Mouse (Mus musculus): ENCODE data around the gene Gfm2. TPM values are rescaled to one million over a fixed set of nuclear protein-coding genes. Genes with fewer than 3 reads are reported as not detected.
A peak's percentile ranks its signal among the peaks of the same experiment; 100 is the strongest.
"Not testable (repeated sequence)": the region's sequence is repeated elsewhere in the genome, so short reads cannot be mapped to it uniquely, and the experiment has no call there.

Gfm2 gene
- 25.9 and 26.9 TPM in 2 replicates for polyA plus RNA-seq (2015; fragmentation: Nextera tagmentation; extraction: Ambion mirVana)

DNA sequence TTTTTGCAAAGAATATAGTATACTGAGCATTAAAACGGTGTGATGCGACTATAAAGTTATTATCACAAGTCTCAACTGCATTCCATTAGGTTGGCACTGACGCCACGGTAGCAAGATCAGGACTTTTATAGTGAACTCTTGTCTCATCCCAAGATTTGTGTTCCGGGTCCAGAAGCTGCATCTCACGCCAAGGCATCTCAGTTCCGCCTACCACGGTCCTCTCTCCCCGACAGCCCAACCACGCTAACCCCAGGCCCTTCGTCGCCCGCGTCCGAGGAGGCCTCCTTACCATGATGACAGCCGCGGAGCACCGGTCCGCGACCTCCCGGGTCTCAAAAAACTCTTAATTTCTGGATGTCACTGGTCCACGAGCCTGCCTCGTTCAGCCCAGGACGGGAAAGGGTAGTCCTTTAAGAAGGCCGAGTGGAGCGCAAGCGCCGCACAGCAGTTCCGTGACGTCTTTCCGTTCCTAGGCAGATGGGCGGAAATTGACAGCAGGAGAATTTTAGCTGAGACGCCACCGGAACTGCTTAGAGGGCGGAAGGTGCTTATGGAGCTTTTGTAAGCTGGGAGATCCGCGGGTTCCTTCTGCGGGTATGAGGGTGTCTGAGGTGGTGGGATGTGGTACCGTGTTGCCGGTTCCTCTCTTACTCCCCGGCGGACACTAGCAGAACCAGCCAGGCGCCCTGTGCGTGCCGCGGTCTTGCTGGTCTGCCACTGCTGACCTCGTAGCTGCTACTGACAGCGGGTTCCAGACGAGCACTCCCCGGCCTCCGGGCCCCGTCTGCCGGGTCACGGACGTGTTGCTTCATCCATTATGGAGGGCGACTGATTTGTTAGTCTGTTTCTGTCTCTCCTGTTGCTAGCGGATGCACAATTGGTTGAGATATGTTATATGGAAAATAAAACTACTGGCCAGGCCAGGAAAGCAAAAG lies at the start of gene Gfm2, which contains the start of gene Nsa2:
TSS of gene Gfm2 (plus strand) at position 472 of the 935 bp plus-strand sequence.
TSS of gene Nsa2 (minus strand) at position 472 of the 935 bp plus-strand sequence.
- Histone ChIP-seq H3K9ac (peak within 1 kb of the TSS; percentile 87), H3K4me2 (peak within 1 kb of the TSS; percentile 47), H3K36me3 (peaks cover 17% of the 10 kb centered on the region), H3K27me3 (no peaks in the 10 kb centered on the region), H3K9me3 (no peaks in the 10 kb centered on the region), H3K4me1 (peaks cover 7% of the 10 kb centered on the region; the same call in 1 of the 2 replicates), H3K27ac (peak within 1 kb of the TSS; percentile 88), H3K4me3 (peak within 1 kb of the TSS; percentile 92)
- under 1% methylated on average over 57 of the region's 57 CpGs for WGBS
- peak; percentile 94 for ATAC-seq (ENCODE audit: insufficient number of reproducible peaks, low FRiP score, low TSS enrichment, low read depth)

- H3K4me3 ChIP-seq, result no peak overlapping the region
- H3K36me3 ChIP-seq, result no peaks in the 10 kb centered on the region
- no peak overlapping the region for H3K9ac ChIP-seq
- WGBS, result 87% methylated on average over 3 of the region's 3 CpGs
- H3K4me2 ChIP-seq, result no peak overlapping the region
- no peak for ATAC-seq (ENCODE audit: insufficient number of reproducible peaks, low FRiP score, low TSS enrichment, low read depth)
- no peaks in the 10 kb centered on the region for H3K9me3 ChIP-seq
- no peaks in the 10 kb centered on the region for H3K27me3 ChIP-seq
- H3K27ac ChIP-seq, result no peak overlapping the region
- no peaks in the 10 kb centered on the region for H3K4me1 ChIP-seq
Measured at GRCm38 (mm10) chr13:97088183-97088582, 49.6 kb upstream of the Gfm2 start.

DNA sequence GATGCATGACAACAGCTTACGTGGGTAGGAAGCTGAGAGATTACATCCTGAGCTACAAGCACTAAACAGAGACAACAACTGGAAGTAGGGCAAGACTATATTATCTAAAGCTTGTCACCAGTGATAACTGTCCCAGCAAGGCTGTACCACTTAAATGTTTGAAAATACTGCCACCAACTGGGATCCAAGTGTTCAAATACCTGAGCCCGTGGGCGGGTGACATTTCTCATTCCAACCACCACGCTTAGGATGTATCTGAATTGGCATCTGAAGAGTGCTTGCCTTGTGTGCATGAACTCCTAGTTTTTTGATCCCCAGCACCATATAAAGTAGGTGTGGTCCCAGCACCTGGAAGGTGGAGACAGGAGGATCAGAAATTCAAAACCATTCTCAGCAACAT lies 42.0 kb upstream of the Gfm2 start:
- H3K27ac ChIP-seq, result no peak overlapping the region
- no peak overlapping the region for H3K9ac ChIP-seq
- H3K36me3 ChIP-seq, result no peaks in the 10 kb centered on the region
- no peaks in the 10 kb centered on the region for H3K9me3 ChIP-seq
- ATAC-seq (ENCODE audit: insufficient number of reproducible peaks, low FRiP score, low TSS enrichment, low read depth), result no peak
- no peak overlapping the region for H3K4me3 ChIP-seq
- WGBS, result 85% methylated on average over 4 of the region's 4 CpGs
- H3K4me1 ChIP-seq, result no peaks in the 10 kb centered on the region
- no peaks in the 10 kb centered on the region for H3K27me3 ChIP-seq
- H3K4me2 ChIP-seq, result no peak overlapping the region

DNA sequence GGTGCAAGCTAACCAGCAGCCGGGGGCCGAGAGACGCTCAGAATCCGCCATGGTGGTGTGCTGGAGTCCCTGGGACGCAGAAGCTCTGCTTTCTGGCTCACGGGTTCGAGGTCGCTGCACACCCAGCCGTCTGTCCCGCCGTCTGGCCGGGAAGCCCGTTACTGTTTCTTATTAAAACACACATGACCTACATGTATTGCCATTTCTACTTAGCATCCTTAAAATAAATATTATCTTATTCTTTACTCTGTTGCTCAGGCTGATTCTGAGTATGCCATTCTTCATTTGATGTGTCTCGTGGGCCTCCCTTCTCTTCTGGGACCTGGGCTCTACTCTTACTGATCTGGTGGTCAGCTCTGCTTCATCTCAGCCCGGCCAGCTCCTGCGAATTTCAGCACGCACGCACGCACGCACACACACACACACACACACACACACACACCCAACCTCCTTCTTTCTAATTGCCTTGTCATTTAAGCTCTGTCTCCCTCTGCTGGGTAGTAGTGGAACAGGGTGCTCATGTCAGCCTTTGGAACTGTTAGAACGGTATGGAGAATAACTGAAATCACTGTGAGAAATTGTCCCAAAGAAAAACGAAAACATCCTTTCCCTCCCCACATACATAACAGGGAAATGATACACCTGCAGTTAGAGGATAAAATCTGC lies 38.4 kb upstream of the Gfm2 start, which contains the start of gene Gm6169:
TSS of gene Gm6169 (minus strand) at position 51 of the 666 bp plus-strand sequence.
- Histone ChIP-seq H3K27ac (no peak within 1 kb of the TSS), H3K4me1 (no peaks in the 10 kb centered on the region), H3K27me3 (no peaks in the 10 kb centered on the region), H3K36me3 (no peaks in the 10 kb centered on the region), H3K9me3 (no peaks in the 10 kb centered on the region), H3K9ac (no peak within 1 kb of the TSS), H3K4me3 (no peak within 1 kb of the TSS), H3K4me2 (no peak within 1 kb of the TSS)
- ATAC-seq (ENCODE audit: insufficient number of reproducible peaks, low FRiP score, low TSS enrichment, low read depth), result no peak
- WGBS, result 79% methylated on average over 22 of the region's 22 CpGs

- H3K9ac ChIP-seq, result no peak overlapping the region
- H3K4me1 ChIP-seq, result no peaks in the 10 kb centered on the region
- H3K36me3 ChIP-seq, result no peaks in the 10 kb centered on the region
- no peak overlapping the region for H3K4me3 ChIP-seq
- H3K4me2 ChIP-seq, result no peak overlapping the region
- no peak overlapping the region for H3K27ac ChIP-seq
- no peak for ATAC-seq (ENCODE audit: insufficient number of reproducible peaks, low FRiP score, low TSS enrichment, low read depth)
- WGBS, result 74% methylated on average over 7 of the region's 7 CpGs
- H3K27me3 ChIP-seq, result no peaks in the 10 kb centered on the region
- H3K9me3 ChIP-seq, result no peaks in the 10 kb centered on the region
Measured at GRCm38 (mm10) chr13:97104996-97105395, 32.7 kb upstream of the Gfm2 start.

DNA sequence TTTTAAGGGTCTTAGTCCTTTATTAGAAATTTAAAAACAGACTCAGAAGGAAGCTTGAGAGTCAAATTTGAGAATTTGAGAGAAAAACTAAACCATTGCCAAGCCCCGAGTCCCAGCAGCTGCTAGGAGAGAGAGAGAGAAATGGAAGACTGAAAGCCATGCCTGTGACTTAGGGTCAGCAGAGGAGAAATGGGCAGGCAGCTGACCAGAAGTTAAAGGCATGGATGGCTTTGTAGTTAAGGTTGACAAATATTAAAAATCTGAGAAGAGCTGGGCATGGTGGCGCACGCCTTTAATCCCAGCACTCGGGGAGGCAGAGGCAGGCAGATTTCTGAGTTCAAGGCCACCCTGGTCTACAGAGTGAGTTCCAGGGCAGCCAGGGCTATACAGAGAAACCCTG lies 30.0 kb upstream of the Gfm2 start:
- not testable (repeated sequence) for H3K27ac ChIP-seq; H3K36me3 ChIP-seq; H3K4me2 ChIP-seq; H3K4me3 ChIP-seq; H3K9ac ChIP-seq; H3K4me1 ChIP-seq; ATAC-seq (ENCODE audit: insufficient number of reproducible peaks, low FRiP score, low TSS enrichment, low read depth); H3K27me3 ChIP-seq; H3K9me3 ChIP-seq
- WGBS, result 94% methylated on average over 4 of the region's 4 CpGs

GRCm38 (mm10) chr13:97109046-97109445 lies 28.7 kb upstream of the Gfm2 start:
- Histone ChIP-seq H3K36me3 (no peaks in the 10 kb centered on the region), H3K4me1 (no peaks in the 10 kb centered on the region), H3K9ac (no peak overlapping the region), H3K9me3 (no peaks in the 10 kb centered on the region), H3K27me3 (no peaks in the 10 kb centered on the region), H3K27ac (no peak overlapping the region), H3K4me3 (no peak overlapping the region), H3K4me2 (no peak overlapping the region)
- WGBS, result 81% methylated on average over 4 of the region's 4 CpGs
- ATAC-seq (ENCODE audit: insufficient number of reproducible peaks, low FRiP score, low TSS enrichment, low read depth), result no peak

GRCm38 (mm10) chr13:97121341-97121740 lies 16.4 kb upstream of the Gfm2 start:
- 57% methylated on average over 3 of the region's 3 CpGs for WGBS

DNA sequence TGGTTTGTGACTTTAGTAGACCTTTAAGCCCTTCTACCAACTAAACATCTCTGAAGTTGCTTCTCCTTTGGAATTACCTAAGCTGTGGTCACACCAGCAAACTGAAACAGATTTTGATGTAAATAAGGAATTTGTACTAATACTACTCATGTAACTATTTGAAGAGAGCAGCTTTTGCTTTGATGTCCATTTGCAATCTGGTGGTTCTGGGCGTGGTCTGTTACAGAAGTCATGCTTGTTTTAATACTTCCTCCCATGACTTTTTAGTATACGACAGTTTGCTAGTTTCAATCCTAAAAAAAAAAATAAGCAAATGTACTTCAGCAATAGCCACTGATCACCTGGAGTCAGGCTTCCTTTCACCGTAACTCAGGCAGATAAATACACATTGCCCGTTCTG lies 8.1 kb upstream of the Gfm2 start:
- peaks cover 20% of the 10 kb centered on the region for H3K36me3 ChIP-seq
- H3K27ac ChIP-seq; H3K27me3 ChIP-seq; ATAC-seq (ENCODE audit: insufficient number of reproducible peaks, low FRiP score, low TSS enrichment, low read depth); H3K9ac ChIP-seq; H3K4me1 ChIP-seq; H3K4me3 ChIP-seq; H3K9me3 ChIP-seq; H3K4me2 ChIP-seq: not testable (repeated sequence)
- 95% methylated on average over 4 of the region's 4 CpGs for WGBS

More at GRCm38 (mm10) chr13:97121341-97121740, 16.4 kb upstream of the Gfm2 start:
- no peaks in the 10 kb centered on the region for H3K36me3 ChIP-seq
- H3K9me3 ChIP-seq, result no peaks in the 10 kb centered on the region
- no peaks in the 10 kb centered on the region for H3K4me1 ChIP-seq
- no peak overlapping the region for H3K9ac ChIP-seq
- H3K27me3 ChIP-seq, result no peaks in the 10 kb centered on the region
- no peak overlapping the region for H3K4me3 ChIP-seq
- H3K4me2 ChIP-seq, result no peak overlapping the region
- no peak for ATAC-seq (ENCODE audit: insufficient number of reproducible peaks, low FRiP score, low TSS enrichment, low read depth)
- H3K27ac ChIP-seq, result no peak overlapping the region

GRCm38 (mm10) chr13:97130413-97130812 lies 7.3 kb upstream of the Gfm2 start:
- H3K4me2 ChIP-seq; H3K27ac ChIP-seq; H3K9me3 ChIP-seq; ATAC-seq (ENCODE audit: insufficient number of reproducible peaks, low FRiP score, low TSS enrichment, low read depth); H3K4me3 ChIP-seq; H3K9ac ChIP-seq; H3K4me1 ChIP-seq; H3K27me3 ChIP-seq: not testable (repeated sequence)
- peaks cover 23% of the 10 kb centered on the region for H3K36me3 ChIP-seq
- no CpG with 5 or more reads among the region's 2 CpGs for WGBS

- peak overlapping the region; percentile 92 for H3K4me3 ChIP-seq
- peak overlapping the region; percentile 87; the same call in 1 of the 2 replicates for H3K9ac ChIP-seq
- peak overlapping the region; percentile 47 for H3K4me2 ChIP-seq
- peak overlapping the region; percentile 88 for H3K27ac ChIP-seq
- H3K9me3 ChIP-seq; H3K4me1 ChIP-seq; ATAC-seq (ENCODE audit: insufficient number of reproducible peaks, low FRiP score, low TSS enrichment, low read depth); H3K27me3 ChIP-seq: not testable (repeated sequence)
- H3K36me3 ChIP-seq, result peaks cover 20% of the 10 kb centered on the region
- 34% methylated on average over 8 of the region's 8 CpGs for WGBS
Measured at GRCm38 (mm10) chr13:97138404-97138931, 731 bp downstream of the Gfm2 start.

DNA sequence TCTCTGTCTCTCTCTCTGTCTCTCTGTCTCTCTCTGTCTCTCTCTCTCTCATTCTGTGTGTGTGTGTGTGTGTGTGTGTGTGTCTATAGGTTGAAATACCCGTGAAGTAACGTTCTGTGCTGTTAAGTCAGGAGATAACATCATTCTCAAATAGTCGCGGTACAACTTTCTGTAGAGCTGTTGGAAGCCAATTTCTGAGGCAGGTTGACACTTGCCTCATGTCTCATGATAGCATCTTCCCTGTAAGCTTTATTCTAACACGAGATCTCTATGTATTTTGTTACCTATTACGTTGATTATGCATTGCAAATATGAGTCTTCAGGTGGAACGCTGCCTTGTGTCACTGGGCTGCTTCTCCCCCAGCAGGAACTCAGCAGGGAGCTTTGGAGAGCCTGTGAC lies 4.6 kb downstream of the Gfm2 start:
- H3K36me3 ChIP-seq, result peaks cover 28% of the 10 kb centered on the region
- H3K4me2 ChIP-seq, result no peak overlapping the region
- H3K4me3 ChIP-seq, result no peak overlapping the region
- ATAC-seq (ENCODE audit: insufficient number of reproducible peaks, low FRiP score, low TSS enrichment, low read depth), result no peak
- H3K9ac ChIP-seq, result no peak overlapping the region
- H3K27ac ChIP-seq, result no peak overlapping the region
- H3K27me3 ChIP-seq, result no peaks in the 10 kb centered on the region
- H3K9me3 ChIP-seq, result no peaks in the 10 kb centered on the region
- peaks cover 7% of the 10 kb centered on the region; the same call in 1 of the 2 replicates for H3K4me1 ChIP-seq
- WGBS, result 82% methylated on average over 7 of the region's 7 CpGs
